Mouse (Mus musculus) CH12.LX (cell line): ENCODE data around the gene Pla2g4e. TPM values are rescaled to one million over a fixed set of nuclear protein-coding genes. Genes with fewer than 3 reads are reported as not detected.
A peak's percentile ranks its signal among the peaks of the same experiment; 100 is the strongest.

Experiments used
- DNase-seq: peaks from one replicate; pipeline ENCODE4 v3.0.0-alpha.2; 2013; ENCODE audit errors: extremely low read depth
- H3K27ac ChIP-seq: 2 replicates; pipeline ENCODE4 v1.5.1; 2012; ENCODE audit warnings: low read depth, mild to moderate bottlenecking, control low read depth, moderate library complexity; ENCODE audit not compliant: insufficient read depth
- H3K27me3 ChIP-seq: replicated peaks from 2 replicates; pipeline ENCODE3; 2012; ENCODE audit warnings: inconsistent platforms
- H3K36me3 ChIP-seq, 2 experiments: replicated peaks in 1 of 2; 2 replicates each; pipeline versions ENCODE3 to v1.6.1; 2012; ENCODE audit warnings: inconsistent platforms in 1 of 2, low read length in 1 of 2, mild to moderate bottlenecking in 1 of 2, mixed read lengths in 1 of 2, moderate library complexity in 1 of 2; ENCODE audit not compliant: control insufficient read depth in 1 of 2, insufficient read depth in 1 of 2
- H3K4me1 ChIP-seq, 2 experiments: 2 replicates each; pipeline ENCODE4 v1.6.1; 2012; ENCODE audit warnings: inconsistent platforms in 1 of 2, moderate library complexity in 1 of 2; ENCODE audit not compliant: insufficient read depth in 2 of 2, control insufficient read depth in 1 of 2
- H3K4me2 ChIP-seq: 2 replicates; pipeline ENCODE4 v1.6.1; 2012; ENCODE audit warnings: low read depth, mild to moderate bottlenecking, control low read depth; ENCODE audit not compliant: poor library complexity, insufficient read depth, severe bottlenecking
- H3K4me3 ChIP-seq, 3 experiments: fragments of 150-350 bp in 1 of 3; sonication (generic) in 1 of 3; replicated peaks in 1 of 3; 2 replicates each; pipeline versions ENCODE3 to v1.5.1; 2011 to 2012; ENCODE audit warnings: low read depth in 2 of 3, low read length in 2 of 3, mild to moderate bottlenecking in 2 of 3, moderate library complexity in 2 of 3, control low read depth in 1 of 3, improper control_type of control experiment in 1 of 3, inconsistent platforms in 1 of 3, mixed read lengths in 1 of 3; ENCODE audit not compliant: poor library complexity in 1 of 3
- H3K79me2 ChIP-seq: replicated peaks from 2 replicates; pipeline ENCODE4 v1.6.1; 2012; ENCODE audit warnings: mild to moderate bottlenecking, moderate library complexity; ENCODE audit not compliant: control insufficient read depth, poor library complexity, insufficient read depth, severe bottlenecking; ENCODE audit errors: extremely low read depth
- H3K9ac ChIP-seq: 2 replicates; pipeline ENCODE4 v1.6.1; 2012; ENCODE audit warnings: low read depth, mild to moderate bottlenecking, control low read depth, moderate library complexity; ENCODE audit not compliant: insufficient read depth
- H3K9me3 ChIP-seq: replicated peaks from 2 replicates; pipeline ENCODE3; 2012; ENCODE audit warnings: low read length, inconsistent platforms, mixed read lengths
- BHLHE40 ChIP-seq: IDR thresholded peaks from 2 replicates; pipeline ENCODE4 v1.6.1; 2011; ENCODE audit warnings: mild to moderate bottlenecking, low read depth, low read length, improper control_type of control experiment
- CHD2 ChIP-seq: IDR thresholded peaks from 2 replicates; pipeline ENCODE4 v1.6.1; 2011; ENCODE audit warnings: low read length, improper control_type of control experiment
- CTCF ChIP-seq, 2 experiments: IDR thresholded peaks in 1 of 2; conservative IDR thresholded peaks in 1 of 2; 2 replicates each; pipeline ENCODE4 v1.5.1; 2011 to 2012; ENCODE audit warnings: low read depth in 2 of 2, low read length in 2 of 2, improper control_type of control experiment in 1 of 2, inconsistent platforms in 1 of 2, mild to moderate bottlenecking in 1 of 2, moderate library complexity in 1 of 2
- ELF1 ChIP-seq: IDR thresholded peaks from 2 replicates; pipeline ENCODE4 v1.6.1; 2014; ENCODE audit warnings: low read depth, mild to moderate bottlenecking, inconsistent platforms, low read length, improper control_type of control experiment
- EP300 ChIP-seq: IDR thresholded peaks from 2 replicates; pipeline ENCODE4 v1.6.1; 2011; ENCODE audit warnings: low read length, improper control_type of control experiment
- GABPA ChIP-seq: IDR thresholded peaks from 2 replicates; pipeline ENCODE4 v1.6.1; 2012; ENCODE audit warnings: low read depth, low read length, improper control_type of control experiment, inconsistent platforms; ENCODE audit not compliant: insufficient replicate concordance
- HCFC1 ChIP-seq: IDR thresholded peaks from 2 replicates; pipeline ENCODE4 v1.6.1; 2012; ENCODE audit warnings: low read depth, mild to moderate bottlenecking, inconsistent platforms, low read length, improper control_type of control experiment
- IRF4 ChIP-seq: IDR thresholded peaks from 2 replicates; pipeline ENCODE4 v1.6.1; 2014; ENCODE audit warnings: low read depth, mild to moderate bottlenecking, inconsistent platforms, low read length, improper control_type of control experiment
- JUN ChIP-seq: IDR thresholded peaks from 2 replicates; pipeline ENCODE4 v1.6.1; 2011; ENCODE audit warnings: low read depth, mild to moderate bottlenecking, low read length, improper control_type of control experiment, moderate library complexity; ENCODE audit not compliant: insufficient read depth
- JUND ChIP-seq: conservative IDR thresholded peaks from 2 replicates; pipeline ENCODE4 v1.6.1; 2011; ENCODE audit warnings: low read depth, low read length, improper control_type of control experiment
- MAX ChIP-seq: IDR thresholded peaks from 2 replicates; pipeline ENCODE4 v1.6.1; 2011; ENCODE audit warnings: low read length, improper control_type of control experiment
- MAZ ChIP-seq: IDR thresholded peaks from 2 replicates; pipeline ENCODE4 v1.6.1; 2012; ENCODE audit warnings: low read depth, mild to moderate bottlenecking, inconsistent platforms, low read length, improper control_type of control experiment, moderate library complexity
- MEF2A ChIP-seq: IDR thresholded peaks from 2 replicates; pipeline ENCODE4 v1.6.1; 2014; ENCODE audit warnings: low read depth, mild to moderate bottlenecking, inconsistent platforms, low read length, improper control_type of control experiment, borderline replicate concordance
- MXI1 ChIP-seq: IDR thresholded peaks from 2 replicates; pipeline ENCODE4 v1.6.1; 2011; ENCODE audit warnings: mild to moderate bottlenecking, low read depth, low read length, improper control_type of control experiment
- MYC ChIP-seq: IDR thresholded peaks from 2 replicates; pipeline ENCODE4 v1.6.1; 2011; ENCODE audit warnings: low read depth, mild to moderate bottlenecking, improper control_type of control experiment, low read length
- NELFE ChIP-seq: IDR thresholded peaks from 2 replicates; pipeline ENCODE4 v1.6.1; 2011; ENCODE audit warnings: low read depth, low read length, improper control_type of control experiment
- NRF1 ChIP-seq: IDR thresholded peaks from 2 replicates; pipeline ENCODE4 v1.6.1; 2014; ENCODE audit warnings: low read depth, mild to moderate bottlenecking, inconsistent platforms, low read length, improper control_type of control experiment, moderate library complexity
- RCOR1 ChIP-seq: conservative IDR thresholded peaks from 2 replicates; pipeline ENCODE4 v1.6.1; 2012; ENCODE audit warnings: low read depth, mild to moderate bottlenecking, inconsistent platforms, low read length, improper control_type of control experiment
- SIN3A ChIP-seq: IDR thresholded peaks from 2 replicates; pipeline ENCODE4 v1.6.1; 2012; ENCODE audit warnings: low read length, improper control_type of control experiment, inconsistent platforms
- SMC3 ChIP-seq: IDR thresholded peaks from 2 replicates; pipeline ENCODE4 v1.6.1; 2011; ENCODE audit warnings: low read depth, low read length, improper control_type of control experiment
- TBP ChIP-seq: conservative IDR thresholded peaks from 2 replicates; pipeline ENCODE4 v1.6.1; 2011; ENCODE audit warnings: low read depth, low read length, improper control_type of control experiment
- TCF12 ChIP-seq: IDR thresholded peaks from 2 replicates; pipeline ENCODE4 v1.6.1; 2014; ENCODE audit warnings: low read depth, mild to moderate bottlenecking, inconsistent platforms, low read length, improper control_type of control experiment
- UBTF ChIP-seq: IDR thresholded peaks from 2 replicates; pipeline ENCODE4 v1.6.1; 2012; ENCODE audit warnings: low read depth, mild to moderate bottlenecking, inconsistent platforms, low read length, improper control_type of control experiment, moderate library complexity
- USF1 ChIP-seq: IDR thresholded peaks from 2 replicates; pipeline ENCODE4 v1.6.1; 2014; ENCODE audit warnings: low read depth, mild to moderate bottlenecking, inconsistent platforms, low read length, improper control_type of control experiment
- USF2 ChIP-seq: conservative IDR thresholded peaks from 2 replicates; pipeline ENCODE4 v1.6.1; 2011; ENCODE audit warnings: low read depth, low read length, improper control_type of control experiment
- ZC3H11A ChIP-seq: IDR thresholded peaks from 2 replicates; pipeline ENCODE4 v1.6.1; 2012; ENCODE audit warnings: low read depth, mild to moderate bottlenecking, inconsistent platforms, low read length, improper control_type of control experiment
- ZKSCAN1 ChIP-seq: IDR thresholded peaks from 2 replicates; pipeline ENCODE4 v1.6.1; 2012; ENCODE audit warnings: low read depth, inconsistent platforms, low read length, improper control_type of control experiment, borderline replicate concordance
- ZMIZ1 ChIP-seq: IDR thresholded peaks from 2 replicates; pipeline ENCODE4 v1.6.1; 2012; ENCODE audit warnings: low read depth, mild to moderate bottlenecking, inconsistent platforms, low read length, improper control_type of control experiment
- ZNF384 ChIP-seq: IDR thresholded peaks from 2 replicates; pipeline ENCODE4 v1.6.1; 2012; ENCODE audit warnings: low read depth, low read length, improper control_type of control experiment, inconsistent platforms
- dilution Hi-C: fragments of 300-500 bp; cut with MboI; formaldehyde crosslinking; loops from 2 replicates; pipeline ENCODE4 v1.14.3; 2020; ENCODE audit warnings: low sequenced_read_pairs; ENCODE audit not compliant: extremely low pct_unique_long_range_greater_than_20kb, extremely low pct_ligation_motif_present
- in situ Hi-C: fragments of 300-500 bp; cut with MboI; formaldehyde crosslinking; loops from 3 replicates; pipeline ENCODE4 v1.14.3; 2019; ENCODE audit warnings: low sequenced_read_pairs, low pct_ligation_motif_present, low pct_unique_long_range_greater_than_20kb, mixed read lengths
- polyA plus RNA-seq: library from polyadenylated mRNA; unstranded; fragments of >175 nt; gene quantifications from 2 replicates; pipeline ENCODE4 v1.2.1, GENCODE M21; 2012; ENCODE audit warnings: low read depth; ENCODE audit not compliant: insufficient read length
- total RNA-seq, 2 experiments: library from RNA; depleted of rRNA; stranded (reverse); fragments of 300-350 nt in 1 of 2; fragments of >200 nt in 1 of 2; gene quantifications; 2 replicates each; pipeline ENCODE4 v1.2.3; 2012 to 2014

Gene Pla2g4e
- total and polyA plus RNA-seq, 3 experiments, result not detected

DNA sequence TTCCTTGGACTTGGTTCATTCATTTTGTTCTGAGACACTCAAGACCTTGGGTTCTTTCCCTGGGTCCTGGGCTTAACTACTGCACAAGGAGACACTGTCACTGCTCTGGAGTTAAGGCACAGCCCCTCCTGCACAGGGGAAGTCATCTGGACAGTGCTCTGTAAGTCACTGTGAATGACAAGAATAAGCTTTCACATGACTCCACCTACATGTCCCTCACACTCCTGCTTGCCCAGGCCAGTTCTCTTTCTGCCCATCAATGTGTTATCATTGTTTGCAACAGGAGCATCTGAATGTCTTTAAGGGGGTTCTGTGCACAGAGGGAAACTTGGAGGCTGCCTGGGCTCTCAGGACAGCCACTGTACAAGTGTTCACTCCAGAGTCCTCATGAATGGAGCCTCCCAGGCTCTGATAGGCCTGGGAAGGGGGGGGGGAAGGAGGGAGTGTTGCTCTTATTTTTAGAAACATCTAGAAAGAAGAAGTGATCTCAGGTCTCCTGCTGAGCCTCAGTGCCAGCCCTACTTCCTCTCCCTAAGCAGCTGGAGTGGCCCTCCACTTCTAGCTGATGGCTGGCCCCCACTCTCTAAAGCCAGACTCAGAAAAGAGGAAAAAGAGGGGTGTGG, 110.6 kb downstream of the Pla2g4e start:
- dilution Hi-C loops (no loop called here), in situ Hi-C loops (no loop called here)
- H3K9me3 ChIP-seq, result no peaks in the 10 kb centered on the region
- H3K27me3 ChIP-seq, result no peaks in the 10 kb centered on the region
- DNase-seq, result peak; percentile 58
- TF ChIP-seq MXI1, result no peak
- TF ChIP-seq JUN, result no peak
- TF ChIP-seq USF1, result no peak
- TF ChIP-seq CTCF (conservative IDR thresholded peaks at IDR 0.05 in 1 of 2, IDR thresholded peaks at IDR 0.05 in 1 of 2; ENCODE audit: low read depth in 2 of 2, low read length in 2 of 2), result no peak
- no peak for TF ChIP-seq CHD2
- TF ChIP-seq NRF1, result no peak
- no peak for TF ChIP-seq SMC3
- no peak for TF ChIP-seq ZNF384
- no peak for TF ChIP-seq MAX
- no peak for TF ChIP-seq NELFE
- peak; percentile 74 for TF ChIP-seq EP300
- TF ChIP-seq ZMIZ1, result no peak
- no peak for TF ChIP-seq JUND
- TF ChIP-seq TCF12, result 0 out of 2 replicates have a peak, but pooled peaks have one; percentile 14
- no peak for TF ChIP-seq SIN3A
- no peak for TF ChIP-seq RCOR1
- peak; percentile 70; the same call in 1 of the 2 replicates for TF ChIP-seq MAZ
- no peak for TF ChIP-seq HCFC1
- peak; percentile 72 for TF ChIP-seq IRF4
- TF ChIP-seq ZKSCAN1, result no peak
- TF ChIP-seq ELF1, result no peak
- TF ChIP-seq MEF2A, result peak; percentile 90
- no peak for TF ChIP-seq UBTF
- TF ChIP-seq MYC, result no peak
- TF ChIP-seq TBP, result no peak
- peak; percentile 32; the same call in 1 of the 2 replicates for TF ChIP-seq BHLHE40
- TF ChIP-seq GABPA, result no peak
- no peak for TF ChIP-seq ZC3H11A
- TF ChIP-seq USF2, result no peak
- H3K4me1 ChIP-seq, result peaks cover 24 to 77% of the 10 kb centered on the region in 2 experiments
- peak overlapping the region in 1 of 3 experiments; percentile 11 for H3K4me3 ChIP-seq
- H3K79me2 ChIP-seq, result no peaks in the 10 kb centered on the region
- H3K9ac ChIP-seq, result no peak overlapping the region
- H3K27ac ChIP-seq, result peak overlapping the region; percentile 71
- peak overlapping the region; percentile 1; the same call in 1 of the 2 replicates for H3K4me2 ChIP-seq
- peaks cover 0 to 26% of the 10 kb centered on the region in 2 experiments for H3K36me3 ChIP-seq
